ENCODE assay signal across 9 mouse cellular contexts in genomic region chr11:114283208-114283607, GRCm38 (mm10).
DNase-seq lines count a peak whose midpoint lies in the region; ATAC-seq lines count a peak whose summit lies in the region.
"Had no signal": no experiment of that assay in that cellular context is flagged by ENCODE, and none has a peak within 500 bp of the region (broad histone marks: within the 10 kb centered on the region; RNA-seq: fewer than 3 reads in every experiment).

No protein-coding gene starts in this region.

- intact Hi-C loops in heart, postnatal 14 days (cut with DNase I) = loop anchor here (2.0 to 5.0 kb wide), 4 partner anchors 76 to 418 kb away; no protein-coding TSS in a partner anchor

- no peak overlapping the region for H3K27ac ChIP-seq in liver, embryonic 11.5 days (ENCODE audit: low read depth, low read length)

- H3K4me3 ChIP-seq in liver, embryonic 11.5 days (ENCODE audit: low read depth, low read length) = no peak overlapping the region
- H3K4me3 ChIP-seq: myocyte had no signal

- no peak overlapping the region for H3K4me2 ChIP-seq in liver, embryonic 11.5 days

- H3K9me3 ChIP-seq in liver, embryonic 11.5 days (ENCODE audit: control insufficient read depth, low read length) = no peaks in the 10 kb centered on the region

- DNase-seq in cerebellum, adult 11-12 months = peak; percentile 11
- DNase-seq in cerebellum, adult 11 months = no peak
- peak; percentile 31 for DNase-seq in liver
- no peak for DNase-seq in liver, embryonic 11.5 days (ENCODE audit: low spot score)
- DNase-seq in c-Kit-positive CD71-negative TER-119-negative erythroid progenitor cells, embryonic 14.5 days (ENCODE audit: low read depth) = peak; percentile 50
- DNase-seq in heart, postnatal 14 days = peak; percentile 56 to 80
- peak; percentile 40 for DNase-seq in naive thymus-derived CD4-positive, alpha-beta T cell, adult 2 months (ENCODE audit: low read depth)
- no peak for DNase-seq in frontal cortex, postnatal 14 days (ENCODE audit: low spot score in 2 of 2)

- ATAC-seq in liver, embryonic 11.5 days (replicated peaks; ENCODE audit: low FRiP score) = no peak

- H3K4me1 ChIP-seq in liver, embryonic 11.5 days (replicated peaks; ENCODE audit: control insufficient read depth, insufficient read depth, low read length) = no peaks in the 10 kb centered on the region

- whole genome bisulfite sequencing in liver, embryonic 11.5 days = 42% methylated on average over 5 of the region's 5 CpGs

- no peaks in the 10 kb centered on the region for H3K36me3 ChIP-seq in liver, embryonic 11.5 days (ENCODE audit: control insufficient read depth, insufficient read depth, low read length)

- H3K9ac ChIP-seq in liver, embryonic 11.5 days (ENCODE audit: low read depth, low read length) = no peak overlapping the region

- no peaks in the 10 kb centered on the region for H3K27me3 ChIP-seq in liver, embryonic 11.5 days (replicated peaks; ENCODE audit: control insufficient read depth, insufficient read depth, low read length)

Comparison
In these comparisons a context has a peak if more than half of its experiments do, and no peak if none do; other contexts are left out.
1. DNase-seq: peak in cerebellum, adult 11-12 months (single experiment), liver (single experiment), c-Kit-positive CD71-negative TER-119-negative erythroid progenitor cells, embryonic 14.5 days (single experiment), heart, postnatal 14 days (2 of 2) and naive thymus-derived CD4-positive, alpha-beta T cell, adult 2 months (single experiment); none in cerebellum, adult 11 months (single experiment), liver, embryonic 11.5 days (single experiment) and frontal cortex, postnatal 14 days (0 of 2).